Mouse (Mus musculus): ENCODE data around the gene Sumo3. TPM values are rescaled to one million over a fixed set of nuclear protein-coding genes. Genes with fewer than 3 reads are reported as not detected.

The Sumo3 gene
- total and polyA plus RNA-seq, 3 experiments, result 151 to 342 TPM; not detected in 1

DNA sequence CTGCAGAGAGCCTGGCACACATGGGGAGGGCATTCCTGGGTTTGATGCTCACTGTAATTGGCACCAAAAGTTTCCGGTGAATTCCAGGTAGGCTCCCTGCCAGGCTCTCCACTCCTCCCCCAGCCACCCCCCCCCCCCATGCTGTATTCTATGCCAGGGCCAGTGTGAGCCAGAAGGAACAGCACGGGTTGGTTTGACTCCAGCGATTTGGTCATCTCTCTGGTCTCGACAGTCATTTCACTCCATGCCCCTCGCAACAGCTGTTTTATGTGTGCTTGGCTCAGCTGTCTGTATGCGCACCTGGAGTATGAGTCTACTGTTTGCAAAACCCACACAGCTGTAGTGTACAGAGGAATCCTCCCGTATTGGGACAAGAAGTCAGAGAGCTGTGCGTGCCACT, 60.4 kb downstream of the Sumo3 start:
- H3K4me1 ChIP-seq (ENCODE audit: control insufficient read depth in 1 of 2, insufficient read depth in 2 of 2, low read length in 2 of 2), result peaks cover 0 to 11% of the 10 kb centered on the region in 2 experiments; a peak in 2 of 4 replicates
- no peak overlapping the region for H3K27ac ChIP-seq (ENCODE audit: control insufficient read depth, low read depth, low read length)
- no peaks in the 10 kb centered on the region for H3K9me3 ChIP-seq (replicated peaks; ENCODE audit: insufficient read depth, low read length)
- H3K36me3 ChIP-seq (ENCODE audit: control insufficient read depth in 1 of 2, insufficient read depth in 2 of 2, low read length in 2 of 2), result peaks cover 0 to 7% of the 10 kb centered on the region in 2 experiments; a peak in 2 of 4 replicates
- H3K27me3 ChIP-seq (ENCODE audit: control insufficient read depth in 1 of 2, insufficient read depth in 2 of 2, low read length in 2 of 2), result no peaks in the 10 kb centered on the region
- no peak overlapping the region for H3K4me3 ChIP-seq (ENCODE audit: control insufficient read depth in 1 of 2, insufficient read depth in 1 of 2, low read depth in 2 of 2, low read length in 2 of 2)
- H3K79me2 ChIP-seq (ENCODE audit: control insufficient read depth, insufficient read depth, low read length, poor library complexity), result no peaks in the 10 kb centered on the region
- no peak overlapping the region for H3K9ac ChIP-seq (ENCODE audit: control insufficient read depth, low read depth, low read length, poor library complexity, severe bottlenecking)
- no peak for DNase-seq (ENCODE audit: low read depth, low spot score)
- TF ChIP-seq GATA1 (IDR thresholded peaks at IDR 0.05; ENCODE audit: low read depth, low read length) (no peak), TBP (IDR thresholded peaks at IDR 0.05; ENCODE audit: low read depth, low read length) (no peak), MAX (IDR thresholded peaks at IDR 0.05; ENCODE audit: low read length) (no peak), MAZ (IDR thresholded peaks at IDR 0.05; ENCODE audit: low read depth, low read length) (no peak), HCFC1 (IDR thresholded peaks at IDR 0.05; ENCODE audit: low read depth, low read length) (no peak), MEF2A (IDR thresholded peaks at IDR 0.05; ENCODE audit: extremely low read depth, insufficient replicate concordance, low read depth, low read length, poor library complexity, severe bottlenecking) (no peak), JUND (IDR thresholded peaks at IDR 0.05; ENCODE audit: low read depth, low read length) (no peak), USF2 (IDR thresholded peaks at IDR 0.05; ENCODE audit: borderline replicate concordance in 1 of 2, insufficient read depth in 1 of 2, low read depth in 1 of 2, low read length in 2 of 2) (no peak), NRF1 (IDR thresholded peaks at IDR 0.05; ENCODE audit: insufficient read depth, low read depth, low read length, poor library complexity, severe bottlenecking) (no peak), UBTF (IDR thresholded peaks at IDR 0.05; ENCODE audit: borderline replicate concordance, insufficient read depth, low read depth, low read length) (no peak), EP300 (IDR thresholded peaks at IDR 0.05; ENCODE audit: low read depth in 1 of 2, low read length in 2 of 2) (no peak), ELF1 (IDR thresholded peaks at IDR 0.05; ENCODE audit: low read depth, low read length) (no peak), CTCF (IDR thresholded peaks at IDR 0.05 in 2 of 3, conservative IDR thresholded peaks at IDR 0.05 in 1 of 3; ENCODE audit: control insufficient read depth in 1 of 3, insufficient read depth in 1 of 3, low read depth in 2 of 3, low read length in 3 of 3, poor library complexity in 1 of 3, severe bottlenecking in 1 of 3) (no peak), RCOR1 (IDR thresholded peaks at IDR 0.05; ENCODE audit: low read depth, low read length) (no peak), RAD21 (IDR thresholded peaks at IDR 0.05; ENCODE audit: low read depth, low read length) (no peak), GABPA (IDR thresholded peaks at IDR 0.05; ENCODE audit: low read depth, low read length) (no peak)

DNA sequence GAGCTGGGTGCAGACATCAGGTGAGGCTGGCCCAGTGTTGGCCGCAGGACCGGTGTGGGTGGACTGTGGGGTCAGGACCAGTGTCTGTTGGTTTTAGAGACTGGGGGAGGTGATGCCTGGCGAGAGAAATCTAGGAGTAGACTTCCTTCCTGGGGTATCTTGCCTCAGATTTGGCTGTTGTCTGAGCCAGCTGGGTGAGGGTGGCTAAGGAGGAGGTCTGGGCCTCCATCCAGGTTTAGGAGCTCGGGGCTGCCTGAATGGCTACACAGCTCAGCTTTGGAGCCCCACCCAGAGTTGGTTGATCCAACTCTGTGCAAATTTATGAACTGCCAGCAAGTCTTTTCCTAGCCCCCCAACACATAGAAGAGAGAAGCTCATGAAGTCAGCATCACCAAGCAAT, 61.5 kb downstream of the Sumo3 start:
- Histone ChIP-seq H3K36me3 (ENCODE audit: control insufficient read depth in 1 of 2, insufficient read depth in 2 of 2, low read length in 2 of 2) (peaks cover 0 to 11% of the 10 kb centered on the region in 2 experiments; a peak in 2 of 4 replicates), H3K9ac (ENCODE audit: control insufficient read depth, low read depth, low read length, poor library complexity, severe bottlenecking) (no peak overlapping the region), H3K27ac (ENCODE audit: control insufficient read depth, low read depth, low read length) (no peak overlapping the region), H3K4me3 (ENCODE audit: control insufficient read depth in 1 of 2, insufficient read depth in 1 of 2, low read depth in 2 of 2, low read length in 2 of 2) (no peak overlapping the region), H3K27me3 (ENCODE audit: control insufficient read depth in 1 of 2, insufficient read depth in 2 of 2, low read length in 2 of 2) (no peaks in the 10 kb centered on the region), H3K4me1 (ENCODE audit: control insufficient read depth in 1 of 2, insufficient read depth in 2 of 2, low read length in 2 of 2) (peaks cover 0 to 11% of the 10 kb centered on the region in 2 experiments; a peak in 2 of 4 replicates), H3K79me2 (ENCODE audit: control insufficient read depth, insufficient read depth, low read length, poor library complexity) (no peaks in the 10 kb centered on the region), H3K9me3 (replicated peaks; ENCODE audit: insufficient read depth, low read length) (no peaks in the 10 kb centered on the region)
- TF ChIP-seq JUND (IDR thresholded peaks at IDR 0.05; ENCODE audit: low read depth, low read length) (no peak), HCFC1 (IDR thresholded peaks at IDR 0.05; ENCODE audit: low read depth, low read length) (no peak), CTCF (IDR thresholded peaks at IDR 0.05 in 2 of 3, conservative IDR thresholded peaks at IDR 0.05 in 1 of 3; ENCODE audit: control insufficient read depth in 1 of 3, insufficient read depth in 1 of 3, low read depth in 2 of 3, low read length in 3 of 3, poor library complexity in 1 of 3, severe bottlenecking in 1 of 3) (no peak), MXI1 (IDR thresholded peaks at IDR 0.05; ENCODE audit: low read depth, low read length) (no peak), ZMIZ1 (IDR thresholded peaks at IDR 0.05; ENCODE audit: low read depth, low read length) (no peak), ZKSCAN1 (IDR thresholded peaks at IDR 0.05; ENCODE audit: low read depth, low read length) (no peak), MYC (IDR thresholded peaks at IDR 0.05; ENCODE audit: low read depth, low read length) (no peak), POLR2AphosphoS2 (IDR thresholded peaks at IDR 0.05; ENCODE audit: low read length) (no peak), TAL1 (IDR thresholded peaks at IDR 0.05; ENCODE audit: low read length) (no peak), RAD21 (IDR thresholded peaks at IDR 0.05; ENCODE audit: low read depth, low read length) (no peak), GABPA (IDR thresholded peaks at IDR 0.05; ENCODE audit: low read depth, low read length) (no peak), SIN3A (IDR thresholded peaks at IDR 0.05; ENCODE audit: low read length) (no peak), TBP (IDR thresholded peaks at IDR 0.05; ENCODE audit: low read depth, low read length) (no peak), ZC3H11A (IDR thresholded peaks at IDR 0.05; ENCODE audit: low read depth, low read length) (no peak)
- no peak for DNase-seq (ENCODE audit: low read depth, low spot score)

Data from MEL (cell line).